Mouse (Mus musculus): ENCODE data around the gene Olfr94. TPM values are rescaled to one million over a fixed set of nuclear protein-coding genes. Genes with fewer than 3 reads are reported as not detected.

Olfr94 gene
- polyA plus RNA-seq, 2 experiments = not detected

DNA sequence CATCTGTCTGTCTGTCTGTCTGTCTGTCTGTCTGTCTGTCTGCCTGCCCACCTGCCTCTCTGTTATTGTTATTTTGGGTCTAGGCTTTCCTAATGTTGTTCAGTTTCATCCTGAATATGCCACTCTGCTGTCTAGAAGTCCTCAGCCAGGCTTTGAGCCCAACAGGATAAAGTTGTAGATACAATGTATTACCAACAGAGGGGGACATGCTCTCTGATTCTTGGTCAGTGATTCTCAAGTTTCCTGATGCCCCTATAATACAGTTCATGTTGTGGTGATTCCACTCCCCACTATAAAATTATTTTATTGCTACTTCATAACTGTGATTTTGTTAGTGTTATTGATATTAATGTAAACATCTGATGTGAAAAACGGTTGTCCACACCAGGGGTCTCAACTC is 21.1 kb upstream of the Olfr94 start:
- H3K27me3 ChIP-seq (ENCODE audit: control insufficient read depth, insufficient read depth, low read length) = no peaks in the 10 kb centered on the region
- 11% methylated on average over 1 of the region's 1 CpGs for WGBS (ENCODE audit: insufficient replicate concordance)
- no peak overlapping the region for H3K27ac ChIP-seq
- H3K4me3 ChIP-seq (ENCODE audit: insufficient read depth in 1 of 2, low read depth in 2 of 2, low read length in 2 of 2) = no peak overlapping the region
- no peaks in the 10 kb centered on the region for H3K9me3 ChIP-seq (ENCODE audit: control insufficient read depth, low read length)
- ATAC-seq (ENCODE audit: insufficient read depth) = no peak
- no peak overlapping the region for H3K9ac ChIP-seq (replicated peaks)
- DNase-seq (ENCODE audit: low read depth in 3 of 3, low spot score in 3 of 3) = no peak
- no peaks in the 10 kb centered on the region for H3K36me3 ChIP-seq (replicated peaks; ENCODE audit: control insufficient read depth, insufficient read depth, low read depth)
- no peak overlapping the region for H3K4me2 ChIP-seq (ENCODE audit: low read depth)
- H3K4me1 ChIP-seq (replicated peaks; ENCODE audit: control insufficient read depth in 2 of 2, insufficient read depth in 2 of 2, low read length in 1 of 2) = no peaks in the 10 kb centered on the region
- TF ChIP-seq EP300 (IDR thresholded peaks at IDR 0.05; ENCODE audit: low read depth) (no peak), CTCF (IDR thresholded peaks at IDR 0.05; ENCODE audit: low read depth) (no peak)

DNA sequence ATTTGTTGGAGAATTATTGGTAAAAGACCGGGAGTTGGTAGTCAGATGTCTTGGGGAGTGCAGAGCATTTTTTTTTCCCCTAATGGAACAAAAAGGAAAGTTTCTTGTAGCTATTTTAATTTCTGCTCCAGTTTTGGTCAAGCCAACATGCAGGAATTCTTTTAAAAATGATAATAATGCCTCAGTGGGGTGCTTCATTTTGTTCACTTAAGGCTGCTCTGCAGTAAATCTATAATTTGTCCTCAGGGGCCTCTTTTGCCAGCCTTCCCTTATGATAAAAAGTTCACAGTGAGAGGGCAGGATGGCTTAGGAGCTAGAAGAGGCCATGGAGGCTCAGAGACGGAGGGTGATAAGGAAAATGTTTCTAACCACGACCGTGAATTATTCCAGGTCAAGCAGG is 19.1 kb upstream of the Olfr94 start, which contains the start of gene Olfr96:
Olfr96 (plus strand) TSS at position 301 of the 400 bp plus-strand sequence.
- 39% methylated on average over 4 of the region's 4 CpGs for WGBS (ENCODE audit: insufficient replicate concordance)
- TF ChIP-seq CTCF (IDR thresholded peaks at IDR 0.05; ENCODE audit: low read depth) (no peak), EP300 (IDR thresholded peaks at IDR 0.05; ENCODE audit: low read depth) (no peak)
- no peaks in the 10 kb centered on the region for H3K27me3 ChIP-seq (ENCODE audit: control insufficient read depth, insufficient read depth, low read length)

DNA sequence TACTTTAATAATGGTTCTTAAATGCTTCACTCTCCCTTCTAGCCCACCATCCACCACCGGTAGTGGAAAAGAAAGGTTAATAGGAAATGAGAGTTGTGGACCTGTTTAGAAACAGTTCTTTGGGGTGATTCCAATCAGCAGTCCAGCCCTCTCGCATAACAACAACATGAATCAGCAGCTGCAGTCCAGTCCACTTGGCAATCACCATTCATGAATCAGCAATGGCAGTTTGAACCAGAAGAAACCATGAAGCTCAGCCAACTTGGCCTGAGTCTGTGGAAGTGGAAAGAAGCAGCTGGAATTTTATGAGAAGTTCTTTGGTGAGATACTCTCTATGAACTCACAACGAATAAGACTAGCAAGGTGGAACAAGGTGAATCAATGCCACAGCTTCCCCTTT is 17.7 kb upstream of the Olfr94 start:
- H3K36me3 ChIP-seq (replicated peaks; ENCODE audit: control insufficient read depth, insufficient read depth, low read depth) = no peaks in the 10 kb centered on the region
- 51% methylated on average over 3 of the region's 3 CpGs for WGBS (ENCODE audit: insufficient replicate concordance)

More for the DNA sequence above, 19.1 kb upstream of the Olfr94 start, which contains the start of gene Olfr96:
- Histone ChIP-seq H3K9me3 (ENCODE audit: control insufficient read depth, low read length) (no peaks in the 10 kb centered on the region), H3K4me3 (ENCODE audit: insufficient read depth in 1 of 2, low read depth in 2 of 2, low read length in 2 of 2) (no peak within 1 kb of the TSS), H3K27ac (no peak within 1 kb of the TSS), H3K4me1 (replicated peaks; ENCODE audit: control insufficient read depth in 2 of 2, insufficient read depth in 2 of 2, low read length in 1 of 2) (no peaks in the 10 kb centered on the region), H3K4me2 (ENCODE audit: low read depth) (no peak within 1 kb of the TSS), H3K36me3 (replicated peaks; ENCODE audit: control insufficient read depth, insufficient read depth, low read depth) (no peaks in the 10 kb centered on the region), H3K9ac (replicated peaks) (no peak within 1 kb of the TSS)
- ATAC-seq (ENCODE audit: insufficient read depth) = no peak
- DNase-seq (ENCODE audit: low read depth in 3 of 3, low spot score in 3 of 3) = no peak

DNA sequence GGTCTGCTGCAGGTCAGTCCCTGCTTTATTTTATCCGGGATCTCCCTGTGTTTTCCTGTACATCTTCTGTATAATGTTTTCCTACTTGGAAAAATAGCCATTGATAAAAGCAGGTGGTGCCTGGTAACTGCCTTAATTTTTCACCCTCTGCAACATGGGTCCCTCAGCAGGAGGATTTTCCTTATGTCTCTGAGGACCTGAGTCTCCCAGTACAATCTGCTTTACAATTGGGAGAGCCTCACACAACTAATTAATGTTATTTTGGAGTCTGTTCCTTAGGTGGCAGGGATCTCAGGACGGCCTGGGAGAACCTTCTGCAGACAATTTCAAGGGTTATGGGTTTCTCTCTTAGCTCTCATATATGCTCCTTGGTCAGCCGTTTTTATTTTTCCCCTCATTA is 12.2 kb upstream of the Olfr94 start, which contains the start of gene Olfr95:
Olfr95 (minus strand) TSS at position 101 of the 400 bp plus-strand sequence.
- DNase-seq (ENCODE audit: low read depth in 3 of 3, low spot score in 3 of 3) (no peak), ATAC-seq (ENCODE audit: insufficient read depth) (no peak)
- no peaks in the 10 kb centered on the region for H3K4me1 ChIP-seq (replicated peaks; ENCODE audit: control insufficient read depth in 2 of 2, insufficient read depth in 2 of 2, low read length in 1 of 2)
- no peak within 1 kb of the TSS for H3K27ac ChIP-seq
- H3K4me3 ChIP-seq (ENCODE audit: insufficient read depth in 1 of 2, low read depth in 2 of 2, low read length in 2 of 2) = no peak within 1 kb of the TSS
- H3K4me2 ChIP-seq (ENCODE audit: low read depth) = no peak within 1 kb of the TSS
- no peaks in the 10 kb centered on the region for H3K9me3 ChIP-seq (ENCODE audit: control insufficient read depth, low read length)
- no peaks in the 10 kb centered on the region for H3K36me3 ChIP-seq (replicated peaks; ENCODE audit: control insufficient read depth, insufficient read depth, low read depth)
- H3K9ac ChIP-seq (replicated peaks) = no peak within 1 kb of the TSS
- TF ChIP-seq CTCF (IDR thresholded peaks at IDR 0.05; ENCODE audit: low read depth) (no peak), EP300 (IDR thresholded peaks at IDR 0.05; ENCODE audit: low read depth) (no peak)
- peaks cover 9% of the 10 kb centered on the region for H3K27me3 ChIP-seq (ENCODE audit: control insufficient read depth, insufficient read depth, low read length)
- 47% methylated on average over 3 of the region's 3 CpGs for WGBS (ENCODE audit: insufficient replicate concordance)

More for the DNA sequence above, 17.7 kb upstream of the Olfr94 start:
- Histone ChIP-seq H3K27me3 (ENCODE audit: control insufficient read depth, insufficient read depth, low read length) (no peaks in the 10 kb centered on the region), H3K4me3 (ENCODE audit: insufficient read depth in 1 of 2, low read depth in 2 of 2, low read length in 2 of 2) (no peak overlapping the region), H3K4me2 (ENCODE audit: low read depth) (no peak overlapping the region), H3K27ac (no peak overlapping the region), H3K9me3 (ENCODE audit: control insufficient read depth, low read length) (no peaks in the 10 kb centered on the region), H3K4me1 (replicated peaks; ENCODE audit: control insufficient read depth in 2 of 2, insufficient read depth in 2 of 2, low read length in 1 of 2) (no peaks in the 10 kb centered on the region), H3K9ac (replicated peaks) (no peak overlapping the region)
- DNase-seq (ENCODE audit: low read depth in 3 of 3, low spot score in 3 of 3) (no peak), ATAC-seq (ENCODE audit: insufficient read depth) (no peak)
- TF ChIP-seq CTCF (IDR thresholded peaks at IDR 0.05; ENCODE audit: low read depth) (no peak), EP300 (IDR thresholded peaks at IDR 0.05; ENCODE audit: low read depth) (no peak)

DNA sequence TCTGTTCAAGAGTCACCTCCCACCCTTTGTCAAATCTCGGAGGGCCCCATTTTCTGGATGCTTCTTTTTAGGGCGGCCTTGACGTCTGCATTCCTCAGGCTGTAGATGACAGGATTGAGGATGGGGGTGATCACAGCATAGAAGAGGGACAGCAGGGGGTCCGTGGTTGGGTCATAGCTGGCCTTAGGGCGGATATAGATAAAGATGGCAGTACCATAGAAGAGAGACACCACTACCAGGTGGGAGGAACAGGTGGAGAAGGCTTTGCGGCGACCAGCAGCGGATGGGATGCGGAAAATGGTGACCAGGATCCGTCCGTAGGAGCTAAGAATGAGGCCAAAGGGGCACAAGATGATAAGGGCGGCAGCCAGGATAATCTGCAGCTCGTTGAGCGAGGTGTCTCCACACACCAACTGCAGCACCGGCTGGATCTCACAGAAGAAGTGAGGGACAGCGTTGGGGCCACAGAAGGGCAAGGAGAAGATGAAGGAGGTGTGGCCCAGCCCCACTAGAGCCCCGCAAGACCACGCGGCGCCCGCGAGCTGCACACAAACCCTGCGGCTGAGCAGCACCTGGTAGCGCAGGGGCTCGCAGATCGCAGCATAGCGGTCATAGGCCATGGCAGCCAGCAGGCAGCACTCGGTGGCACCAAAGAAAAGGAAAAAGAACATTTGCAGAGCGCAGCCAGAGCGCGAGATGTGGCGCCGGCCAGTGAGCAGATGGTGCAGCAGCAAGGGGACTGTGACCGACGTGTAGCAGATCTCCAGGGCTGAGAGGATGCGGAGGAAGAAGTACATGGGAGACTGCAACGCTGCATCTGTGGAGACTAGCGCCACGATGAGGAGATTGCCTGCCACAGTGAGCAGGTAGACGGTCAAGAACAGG is 10.3 kb upstream of the Olfr94 start:
- ATAC-seq (ENCODE audit: insufficient read depth) = no peak
- WGBS (ENCODE audit: insufficient replicate concordance) = 14% methylated on average over 40 of the region's 40 CpGs
- Histone ChIP-seq H3K4me1 (replicated peaks; ENCODE audit: control insufficient read depth in 2 of 2, insufficient read depth in 2 of 2, low read length in 1 of 2) (no peaks in the 10 kb centered on the region), H3K36me3 (replicated peaks; ENCODE audit: control insufficient read depth, insufficient read depth, low read depth) (no peaks in the 10 kb centered on the region), H3K4me3 (ENCODE audit: insufficient read depth in 1 of 2, low read depth in 2 of 2, low read length in 2 of 2) (no peak overlapping the region), H3K4me2 (ENCODE audit: low read depth) (no peak overlapping the region), H3K9ac (replicated peaks) (no peak overlapping the region), H3K27me3 (ENCODE audit: control insufficient read depth, insufficient read depth, low read length) (peaks cover 9% of the 10 kb centered on the region), H3K9me3 (ENCODE audit: control insufficient read depth, low read length) (no peaks in the 10 kb centered on the region), H3K27ac (no peak overlapping the region)
- no peak for TF ChIP-seq EP300 (IDR thresholded peaks at IDR 0.05; ENCODE audit: low read depth)
- TF ChIP-seq CTCF (IDR thresholded peaks at IDR 0.05; ENCODE audit: low read depth) = no peak
- DNase-seq (ENCODE audit: low read depth in 3 of 3, low spot score in 3 of 3) = no peak

Data from liver, embryonic 14.5 days (tissue).